Mouse (Mus musculus): Measurements from ENCODE around the gene Cdon.

Cdon gene

DNA sequence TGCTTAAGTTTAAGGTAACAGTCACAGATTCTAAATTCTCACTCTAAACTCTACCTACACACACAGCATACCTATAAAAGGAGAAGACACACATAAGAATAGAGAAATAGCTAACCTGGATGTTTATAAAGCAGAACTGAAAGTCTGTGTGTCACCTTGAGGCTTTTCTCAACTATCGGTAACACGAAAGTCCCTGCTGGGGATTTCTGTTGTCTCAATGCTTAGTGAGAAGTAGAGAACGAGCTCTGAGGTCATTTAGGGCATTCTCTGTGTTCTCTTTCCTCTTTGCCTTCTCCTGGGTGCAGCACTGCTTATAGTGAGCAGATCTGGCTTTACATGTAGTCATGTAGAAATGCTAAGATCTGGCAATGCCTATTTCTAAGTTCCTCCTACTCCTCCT is 63.0 kb downstream of the Cdon start:
- in situ Hi-C loops (cut with MboI; ENCODE audit: low pct_unique_long_range_greater_than_20kb in 1 of 2, low sequenced_read_pairs in 2 of 2, unreplicated experiment in 1 of 2), result no loop called here

DNA sequence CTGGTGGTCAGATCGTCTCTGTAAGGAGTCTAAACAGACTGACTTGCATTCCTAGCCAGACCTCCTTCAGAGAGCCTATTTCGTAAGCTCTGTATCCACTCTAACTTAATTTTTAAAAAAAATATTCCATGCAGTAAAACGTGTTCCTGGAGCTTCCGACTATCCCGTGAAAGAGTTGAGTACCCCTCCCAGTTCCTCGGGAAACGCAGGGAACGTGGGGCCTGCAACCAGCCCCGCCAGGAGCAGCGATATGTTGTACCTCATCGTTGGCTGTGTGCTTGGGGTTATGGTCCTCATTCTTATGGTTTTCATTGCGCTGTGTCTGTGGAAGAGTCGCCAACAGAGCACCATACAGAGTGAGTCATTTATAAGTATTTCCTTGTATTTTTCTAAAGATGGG is 65.7 kb downstream of the Cdon start:
- in situ Hi-C loops (cut with MboI; ENCODE audit: low pct_unique_long_range_greater_than_20kb in 1 of 2, low sequenced_read_pairs in 2 of 2, unreplicated experiment in 1 of 2), result no loop called here

DNA sequence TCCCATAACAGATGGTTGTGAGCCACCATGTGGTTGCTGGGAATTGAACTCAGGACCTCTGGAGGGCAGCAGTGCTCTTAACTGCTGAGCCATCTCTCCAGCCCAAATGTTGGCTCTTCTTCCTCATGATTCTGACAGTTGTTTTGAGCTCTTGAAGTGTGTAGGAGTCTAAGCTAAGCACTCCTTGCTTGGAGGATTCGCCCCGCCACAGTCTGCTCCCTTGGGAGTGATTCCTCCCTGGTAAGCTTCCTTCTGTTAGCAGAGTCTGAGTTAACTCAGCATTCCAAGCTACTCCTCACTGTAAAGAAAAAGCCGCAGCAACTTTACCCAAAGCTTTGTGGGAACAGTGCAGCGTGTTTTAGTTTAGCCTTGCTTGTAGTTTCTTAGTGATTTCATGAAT is 67.6 kb downstream of the Cdon start:
- in situ Hi-C loops (cut with MboI; ENCODE audit: low pct_unique_long_range_greater_than_20kb in 1 of 2, low sequenced_read_pairs in 2 of 2, unreplicated experiment in 1 of 2), result no loop called here

- in situ Hi-C loops (cut with MboI; ENCODE audit: low pct_unique_long_range_greater_than_20kb in 1 of 2, low sequenced_read_pairs in 2 of 2, unreplicated experiment in 1 of 2), result no loop called here
Observed at GRCm38 (mm10) chr9:35491109-35491866, 70.4 kb downstream of the Cdon start.

DNA sequence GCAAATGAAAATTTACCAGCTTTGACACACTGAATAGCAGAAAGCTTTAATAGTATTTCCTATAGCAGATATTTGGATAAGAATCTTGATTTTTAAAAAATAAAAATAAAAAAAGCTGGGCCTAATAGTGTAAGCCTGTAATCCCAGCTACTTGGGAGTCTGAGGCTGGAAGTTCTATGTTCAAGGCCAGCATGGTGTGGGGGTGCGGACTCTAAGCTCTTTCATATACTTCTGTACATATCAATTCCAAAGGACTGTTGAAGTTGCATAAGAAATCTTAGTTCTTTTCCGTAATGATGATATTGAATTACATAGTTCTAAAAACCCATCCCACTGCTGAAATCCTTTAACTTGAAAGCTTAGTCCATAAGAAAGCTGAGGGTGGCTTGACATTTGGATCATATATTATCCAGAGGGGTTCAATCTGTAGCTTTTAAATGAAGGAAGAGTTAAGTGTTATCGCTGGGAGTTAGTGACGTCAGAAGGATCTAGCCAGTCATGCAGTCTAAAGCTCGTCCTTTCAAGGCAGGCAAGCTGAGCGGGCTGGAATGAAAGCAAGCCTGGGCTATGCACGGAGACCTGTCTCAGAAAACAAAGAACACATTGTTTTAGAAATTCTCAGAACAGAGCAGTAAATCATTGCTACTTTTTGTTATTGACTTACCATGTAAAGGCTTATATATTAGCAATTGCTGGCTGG is 72.3 kb downstream of the Cdon start:
- in situ Hi-C loops (cut with MboI; ENCODE audit: low pct_unique_long_range_greater_than_20kb in 1 of 2, low sequenced_read_pairs in 2 of 2, unreplicated experiment in 1 of 2), result no loop called here

- in situ Hi-C loops (cut with MboI; ENCODE audit: low pct_unique_long_range_greater_than_20kb in 1 of 2, low sequenced_read_pairs in 2 of 2, unreplicated experiment in 1 of 2), result no loop called here
Observed at GRCm38 (mm10) chr9:35493733-35494092, 72.8 kb downstream of the Cdon start.

GRCm38 (mm10) chr9:35494937-35495336 is 74.0 kb downstream of the Cdon start:
- in situ Hi-C loops (cut with MboI; ENCODE audit: low pct_unique_long_range_greater_than_20kb in 1 of 2, low sequenced_read_pairs in 2 of 2, unreplicated experiment in 1 of 2), result no loop called here

DNA sequence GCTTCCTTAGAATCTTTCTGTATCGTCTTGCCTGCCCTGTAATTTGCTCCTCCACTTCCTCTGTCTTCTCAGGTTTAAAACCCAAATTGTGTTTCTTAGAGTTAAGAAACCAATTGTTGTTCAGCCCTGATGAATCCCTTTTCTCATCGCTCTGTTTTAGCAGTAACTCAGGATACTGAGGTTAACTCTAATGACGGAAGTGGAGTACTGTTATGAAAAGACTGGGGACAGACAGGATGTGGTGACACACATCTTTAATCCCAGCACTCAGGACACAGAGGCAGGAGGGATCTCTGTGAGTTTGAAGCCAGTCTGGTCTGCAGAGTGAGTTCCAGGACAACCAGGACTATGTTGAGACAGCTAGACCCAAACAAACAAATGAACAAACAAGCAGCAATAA is 74.5 kb downstream of the Cdon start:
- in situ Hi-C loops (cut with MboI; ENCODE audit: low pct_unique_long_range_greater_than_20kb in 1 of 2, low sequenced_read_pairs in 2 of 2, unreplicated experiment in 1 of 2), result no loop called here

DNA sequence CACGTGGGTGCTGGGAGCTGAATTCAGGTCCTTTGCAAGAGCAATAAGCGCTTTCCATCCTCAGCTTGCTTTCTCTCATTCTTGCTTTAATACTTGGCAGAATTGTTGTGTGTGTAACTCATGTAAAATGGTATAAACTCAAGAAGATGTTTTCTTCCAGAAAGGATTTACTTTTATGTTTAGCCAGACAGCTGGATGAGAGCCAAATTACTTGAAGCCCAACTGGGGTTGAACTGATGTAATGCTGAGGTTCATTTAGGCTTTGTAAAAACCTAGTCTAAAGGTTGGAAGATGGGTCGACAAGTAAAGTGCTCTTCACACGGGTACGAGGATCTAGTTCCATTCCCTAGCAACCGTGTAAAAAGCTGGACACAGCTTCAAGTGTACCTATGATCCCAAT is 79.0 kb downstream of the Cdon start:
- in situ Hi-C loops (cut with MboI; ENCODE audit: low pct_unique_long_range_greater_than_20kb in 1 of 2, low sequenced_read_pairs in 2 of 2, unreplicated experiment in 1 of 2), result no loop called here

GRCm38 (mm10) chr9:35502361-35503000 is 81.6 kb downstream of the Cdon start:
- in situ Hi-C loops (cut with MboI; ENCODE audit: low pct_unique_long_range_greater_than_20kb in 1 of 2, low sequenced_read_pairs in 2 of 2, unreplicated experiment in 1 of 2), result no loop called here

GRCm38 (mm10) chr9:35508234-35508633 is 87.3 kb downstream of the Cdon start:
- in situ Hi-C loops (cut with MboI; ENCODE audit: low pct_unique_long_range_greater_than_20kb in 1 of 2, low sequenced_read_pairs in 2 of 2, unreplicated experiment in 1 of 2), result no loop called here

GRCm38 (mm10) chr9:35513900-35514299 is 93.0 kb downstream of the Cdon start:
- in situ Hi-C loops (cut with MboI; ENCODE audit: low pct_unique_long_range_greater_than_20kb in 1 of 2, low sequenced_read_pairs in 2 of 2, unreplicated experiment in 1 of 2), result no loop called here

DNA sequence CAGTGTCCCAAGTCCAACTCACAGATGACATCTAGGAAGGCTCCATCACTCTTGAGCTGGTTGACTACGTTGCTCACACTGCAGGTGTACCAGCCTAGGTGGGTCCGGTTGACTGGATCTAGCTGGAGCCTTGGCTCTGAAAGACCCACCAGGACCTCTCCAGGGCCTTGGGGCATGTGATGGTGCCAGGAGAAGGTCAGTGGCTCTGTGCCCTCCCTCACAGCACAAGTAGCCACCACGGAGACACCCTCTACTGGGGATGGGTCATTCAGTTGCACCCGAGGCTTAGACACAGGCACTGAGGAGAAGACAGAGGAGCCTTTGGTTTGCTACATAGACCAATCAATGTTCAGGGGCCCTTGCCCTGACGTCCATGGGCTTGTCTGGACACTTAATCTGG is 95.3 kb downstream of the Cdon start:
- in situ Hi-C loops (cut with MboI; ENCODE audit: low pct_unique_long_range_greater_than_20kb in 1 of 2, low sequenced_read_pairs in 2 of 2, unreplicated experiment in 1 of 2), result no loop called here

- in situ Hi-C loops (cut with MboI; ENCODE audit: low pct_unique_long_range_greater_than_20kb in 1 of 2, low sequenced_read_pairs in 2 of 2, unreplicated experiment in 1 of 2), result no loop called here
Observed at GRCm38 (mm10) chr9:35516711-35517110, 95.8 kb downstream of the Cdon start.

GRCm38 (mm10) chr9:35518169-35518568 is 97.2 kb downstream of the Cdon start, which contains the start of gene Gm1113:
Gm1113 (minus strand) TSS chr9:35518269.
- in situ Hi-C loops (cut with MboI; ENCODE audit: low pct_unique_long_range_greater_than_20kb in 1 of 2, low sequenced_read_pairs in 2 of 2, unreplicated experiment in 1 of 2), result no loop called here

DNA sequence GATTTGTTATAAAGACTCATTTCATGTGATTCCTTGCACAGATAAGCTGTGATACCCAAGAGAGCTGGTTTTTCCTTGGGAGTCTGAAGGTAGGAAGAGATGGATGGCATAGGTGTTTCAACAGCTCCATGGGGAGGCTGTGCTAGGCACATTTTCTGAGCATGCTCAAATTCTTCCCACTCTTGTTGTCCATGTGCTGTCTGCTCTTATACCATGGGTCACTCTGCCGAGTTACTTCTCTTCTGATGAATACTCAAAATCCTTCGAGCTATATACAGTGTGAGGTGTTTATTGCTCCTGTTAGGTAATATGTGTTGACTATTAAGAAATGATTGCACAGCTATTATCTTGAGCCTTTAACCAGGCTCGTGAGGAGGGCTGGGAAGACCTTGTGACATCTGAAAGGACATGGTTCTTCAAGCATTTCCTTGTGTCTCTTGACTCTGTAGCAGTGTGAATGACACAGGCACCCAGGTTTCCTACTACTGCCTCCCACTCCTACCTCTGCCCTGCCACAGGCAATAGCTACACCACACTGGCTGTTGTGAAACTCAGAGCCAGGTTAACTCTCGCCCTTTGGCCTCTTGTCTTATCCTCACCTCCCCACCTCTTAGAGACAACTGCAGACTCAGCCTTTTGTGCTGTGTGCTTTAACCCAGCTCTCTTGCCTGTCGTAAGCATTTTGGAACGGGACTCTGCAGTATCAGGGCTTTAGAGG is 99.9 kb downstream of the Cdon start:
- in situ Hi-C loops (cut with MboI; ENCODE audit: low pct_unique_long_range_greater_than_20kb in 1 of 2, low sequenced_read_pairs in 2 of 2, unreplicated experiment in 1 of 2), result no loop called here

DNA sequence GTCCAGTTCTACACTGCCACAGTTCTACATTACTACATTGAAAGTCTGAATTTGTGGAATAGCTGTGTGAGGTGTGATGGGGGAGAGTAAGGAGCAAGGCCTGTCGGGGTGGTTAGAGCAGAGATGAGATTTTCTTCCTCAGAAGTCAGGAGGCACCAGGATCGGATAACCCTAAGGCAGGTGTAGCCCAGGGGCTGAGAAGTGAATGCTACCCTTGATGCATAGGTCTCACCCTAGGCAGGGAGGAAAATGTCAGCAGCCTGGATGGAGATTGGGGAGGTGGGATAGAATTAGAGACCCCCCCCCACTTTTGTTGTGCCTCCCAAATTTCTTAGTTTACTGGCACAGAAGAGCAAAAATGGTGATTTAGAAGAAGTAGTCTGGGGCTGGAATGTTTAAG is 101.3 kb downstream of the Cdon start:
- in situ Hi-C loops (cut with MboI; ENCODE audit: low pct_unique_long_range_greater_than_20kb in 1 of 2, low sequenced_read_pairs in 2 of 2, unreplicated experiment in 1 of 2), result no loop called here

- in situ Hi-C loops (cut with MboI; ENCODE audit: low pct_unique_long_range_greater_than_20kb in 1 of 2, low sequenced_read_pairs in 2 of 2, unreplicated experiment in 1 of 2), result no loop called here
Observed at GRCm38 (mm10) chr9:35522821-35523515, 102.0 kb downstream of the Cdon start.

- in situ Hi-C loops (cut with MboI; ENCODE audit: low pct_unique_long_range_greater_than_20kb in 1 of 2, low sequenced_read_pairs in 2 of 2, unreplicated experiment in 1 of 2), result no loop called here
Observed at GRCm38 (mm10) chr9:35523541-35523940, 102.6 kb downstream of the Cdon start.

Data from mouse embryonic stem cell (cell line).